Mouse (Mus musculus): ENCODE measurements around the gene Frmd5.

GRCm38 (mm10) chr2:121760646-121761045 lies 46.2 kb downstream of the Frmd5 start:
- TF ChIP-seq CTCF (IDR thresholded peaks at IDR 0.05; ENCODE audit: low read depth) (no peak), EP300 (IDR thresholded peaks at IDR 0.05; ENCODE audit: low read depth) (no peak)
